23 mouse cellular contexts compared by ENCODE assay signal in the genomic region with DNA sequence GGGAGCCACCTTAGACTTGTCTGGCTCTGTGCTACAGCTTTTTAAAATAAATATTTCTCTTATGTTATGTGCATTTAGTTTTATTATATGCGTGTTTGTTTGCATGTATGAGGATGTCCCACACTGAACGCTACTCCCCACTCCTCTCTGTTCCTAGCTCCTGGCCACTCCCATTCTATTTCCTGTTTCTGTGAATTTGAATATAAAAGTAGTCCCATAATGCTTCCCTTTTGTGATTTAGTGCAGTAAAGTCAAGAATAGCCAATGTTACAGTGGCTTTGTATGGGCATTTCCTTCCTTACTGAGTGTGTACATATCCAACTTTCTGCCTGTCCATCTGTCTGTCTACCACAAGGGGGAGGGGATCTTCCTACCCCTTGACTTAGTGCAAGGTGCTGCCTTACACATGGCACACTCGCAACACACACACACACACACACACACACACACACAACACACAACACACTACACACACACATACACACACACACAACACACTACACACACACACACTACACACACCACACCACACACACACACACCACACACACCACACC.
DNase-seq lines count a peak whose midpoint lies in the region; ATAC-seq and TF ChIP-seq lines count a peak whose summit lies in the region.
"Had no signal": no experiment of that assay in that cellular context is flagged by ENCODE, and none has a peak within 500 bp of the region (broad histone marks: within the 10 kb centered on the region; RNA-seq: fewer than 3 reads in every experiment).

No protein-coding gene starts in this region.

- no peak overlapping the region for H3K4me2 ChIP-seq in kidney, embryonic 15.5 days
- no peak overlapping the region for H3K4me2 ChIP-seq in lung, postnatal 0 days (replicated peaks; ENCODE audit: low read depth, low read length)
- H3K4me2 ChIP-seq: embryonic facial prominence, embryonic 13.5 days; forebrain, embryonic 13.5 days; limb, embryonic 13.5 days; liver, embryonic 15.5 days; midbrain, embryonic 13.5 days had no signal

- H3K27me3 ChIP-seq in kidney, embryonic 15.5 days: peaks cover 20% of the 10 kb centered on the region
- H3K27me3 ChIP-seq in kidney, adult 2 months (replicated peaks; ENCODE audit: control insufficient read depth, insufficient read depth, low read length): no peaks in the 10 kb centered on the region
- no peaks in the 10 kb centered on the region for H3K27me3 ChIP-seq in lung, postnatal 0 days (replicated peaks; ENCODE audit: insufficient read depth, low read length)

- no peak for ATAC-seq in kidney, embryonic 15.5 days (replicated peaks; ENCODE audit: low FRiP score)
- ATAC-seq in lung, postnatal 0 days: no peak
- ATAC-seq in common myeloid progenitor, adult 5-6 weeks (replicated peaks; ENCODE audit: low read depth, poor library complexity, severe bottlenecking): peak; percentile 50
- ATAC-seq: forebrain, embryonic 13.5 days; midbrain, embryonic 13.5 days had no signal

- H3K9ac ChIP-seq in kidney, embryonic 15.5 days: no peak overlapping the region
- no peak overlapping the region for H3K9ac ChIP-seq in lung, postnatal 0 days (replicated peaks; ENCODE audit: low read depth)
- H3K9ac ChIP-seq: embryonic facial prominence, embryonic 13.5 days; forebrain, embryonic 13.5 days; limb, embryonic 13.5 days; liver, embryonic 15.5 days; midbrain, embryonic 13.5 days had no signal

- H3K36me3 ChIP-seq in kidney, embryonic 15.5 days: no peaks in the 10 kb centered on the region
- H3K36me3 ChIP-seq in kidney, adult 2 months (ENCODE audit: control insufficient read depth, insufficient read depth, low read length): no peaks in the 10 kb centered on the region
- H3K36me3 ChIP-seq in lung, postnatal 0 days (ENCODE audit: insufficient read depth, low read length): no peaks in the 10 kb centered on the region
- H3K36me3 ChIP-seq: embryonic facial prominence, embryonic 13.5 days; heart, embryonic 10.5 days; limb, embryonic 13.5 days; liver, embryonic 15.5 days; midbrain, embryonic 13.5 days had no signal

- H3K27ac ChIP-seq in kidney, embryonic 15.5 days: peak overlapping the region; percentile 45; the same call in 1 of the 2 replicates
- no peak overlapping the region for H3K27ac ChIP-seq in kidney, adult 2 months (ENCODE audit: insufficient read depth, low read depth, low read length)
- H3K27ac ChIP-seq in lung, postnatal 0 days (ENCODE audit: low read length): no peak overlapping the region
- H3K27ac ChIP-seq: embryonic facial prominence, embryonic 13.5 days; forebrain, embryonic 13.5 days; heart, embryonic 10.5 days; limb, embryonic 13.5 days; liver, embryonic 15.5 days; midbrain, embryonic 13.5 days had no signal

- TF ChIP-seq EP300 in lung, postnatal 0 days (IDR thresholded peaks at IDR 0.05): no peak

- no peak overlapping the region for H3K4me3 ChIP-seq in kidney, embryonic 15.5 days (replicated peaks)
- no peak overlapping the region for H3K4me3 ChIP-seq in kidney, adult 2 months (ENCODE audit: insufficient read depth, low read depth, low read length)
- no peak overlapping the region for H3K4me3 ChIP-seq in lung, postnatal 0 days (ENCODE audit: low read depth, low read length)
- H3K4me3 ChIP-seq: embryonic facial prominence, embryonic 13.5 days; erythroblast, embryonic 14.5 days; forebrain, embryonic 13.5 days; heart, embryonic 10.5 days; limb, embryonic 13.5 days; liver, embryonic 15.5 days; megakaryocyte, embryonic 14.5 days; midbrain, embryonic 13.5 days had no signal

- DNase-seq in kidney, adult 2 months: no peak
- DNase-seq in lung, postnatal 0 days (ENCODE audit: low spot score): no peak
- no peak for DNase-seq in lung, postnatal 4 days
- DNase-seq in spleen, postnatal 14 days (ENCODE audit: low spot score in 2 of 2): no peak
- DNase-seq in cerebellum, adult 9-10 months: no peak
- DNase-seq: adrenal gland, postnatal 25 days; cerebellum, adult 11 months; cerebellum, postnatal 14 days; embryo, embryonic 11 days; heart, postnatal 4 days; kidney, adult 8-10 months; kidney, postnatal 4 days; lung, postnatal 10 days had no signal

- no peak for TF ChIP-seq CTCF in kidney, adult 2 months (conservative IDR thresholded peaks at IDR 0.05; ENCODE audit: insufficient read depth, insufficient read length, low read depth, low read length)
- peak; percentile 29; the same call in 1 of the 2 replicates for TF ChIP-seq CTCF in lung, postnatal 0 days (IDR thresholded peaks at IDR 0.05)

- H3K4me1 ChIP-seq in kidney, embryonic 15.5 days: peaks cover 19% of the 10 kb centered on the region
- no peaks in the 10 kb centered on the region for H3K4me1 ChIP-seq in kidney, adult 2 months (ENCODE audit: control insufficient read depth, insufficient read depth, low read length)
- H3K4me1 ChIP-seq in lung, postnatal 0 days (ENCODE audit: insufficient read depth, low read depth, low read length): peaks cover 8% of the 10 kb centered on the region; the same call in 1 of the 2 replicates
- H3K4me1 ChIP-seq: liver, embryonic 15.5 days; megakaryocyte, embryonic 14.5 days had no signal

- 80% methylated on average over 3 of the region's 3 CpGs for WGBS in kidney, embryonic 15.5 days
- WGBS in kidney, adult 2 months: 72% methylated on average over 3 of the region's 3 CpGs
- WGBS in lung, postnatal 0 days: 67% methylated on average over 3 of the region's 3 CpGs

- H3K9me3 ChIP-seq in kidney, embryonic 15.5 days (replicated peaks): no peaks in the 10 kb centered on the region
- no peaks in the 10 kb centered on the region for H3K9me3 ChIP-seq in lung, postnatal 0 days (ENCODE audit: low read length)
- H3K9me3 ChIP-seq: embryonic facial prominence, embryonic 13.5 days; forebrain, embryonic 13.5 days; heart, embryonic 10.5 days; limb, embryonic 13.5 days; liver, embryonic 15.5 days; midbrain, embryonic 13.5 days had no signal

- TF ChIP-seq POLR2A in kidney, adult 2 months (IDR thresholded peaks at IDR 0.05; ENCODE audit: low read depth, low read length): no peak
